Mouse (Mus musculus): ENCODE results near the gene Dpep2nb.

GRCm38 (mm10) chr8:106005875-106006274 lies at the start of gene Dpep2nb:
- TF ChIP-seq MAX (IDR thresholded peaks at IDR 0.05; ENCODE audit: low read depth) (no peak), TCF12 (IDR thresholded peaks at IDR 0.05; ENCODE audit: insufficient read depth, poor library complexity, severe bottlenecking) (no peak), POLR2A (IDR thresholded peaks at IDR 0.05; ENCODE audit: insufficient read length, low read depth) (no peak), REST (IDR thresholded peaks at IDR 0.05; ENCODE audit: insufficient read depth, insufficient read length) (no peak), USF1 (IDR thresholded peaks at IDR 0.05; ENCODE audit: low read depth) (no peak), TCF3 (IDR thresholded peaks at IDR 0.05; ENCODE audit: insufficient read length, low read depth) (no peak), POLR2AphosphoS2 (IDR thresholded peaks at IDR 0.05; ENCODE audit: insufficient read length, low read depth) (no peak), CEBPB (IDR thresholded peaks at IDR 0.05; ENCODE audit: insufficient read depth, poor library complexity, severe bottlenecking) (no peak), MYOD1 (IDR thresholded peaks at IDR 0.05; ENCODE audit: control insufficient read depth in 1 of 3, insufficient read length in 2 of 3, low read depth in 2 of 3) (no peak), E2F4 (IDR thresholded peaks at IDR 0.05; ENCODE audit: insufficient read depth) (no peak), SRF (IDR thresholded peaks at IDR 0.05; ENCODE audit: control insufficient read depth, insufficient read length, low read depth) (no peak), MYOG (IDR thresholded peaks at IDR 0.05; ENCODE audit: control insufficient read depth in 1 of 3, insufficient read depth in 1 of 3, insufficient read length in 2 of 3, low read depth in 2 of 3) (no peak)
